Mouse (Mus musculus): ENCODE measurements around the gene Tmem182.

- TF ChIP-seq CTCF (IDR thresholded peaks at IDR 0.05; ENCODE audit: insufficient read depth, low read length), result no peak
- TF ChIP-seq POLR2A (IDR thresholded peaks at IDR 0.05; ENCODE audit: borderline replicate concordance, extremely low read depth, low read depth, low read length), result no peak
These were observed 15.7 kb upstream of the Tmem182 start for GRCm38 (mm10) chr1:40789666-40790233.

Measured in lung, adult 2 months (tissue).